Mouse (Mus musculus): ENCODE measurements at regions not wholly inside any gene's neighbourhood (a gene's known extent, or its start where the extent isn't known, plus 50 kb on each side); places are given as distances from the start of the nearest gene placed in this dataset.

DNA sequence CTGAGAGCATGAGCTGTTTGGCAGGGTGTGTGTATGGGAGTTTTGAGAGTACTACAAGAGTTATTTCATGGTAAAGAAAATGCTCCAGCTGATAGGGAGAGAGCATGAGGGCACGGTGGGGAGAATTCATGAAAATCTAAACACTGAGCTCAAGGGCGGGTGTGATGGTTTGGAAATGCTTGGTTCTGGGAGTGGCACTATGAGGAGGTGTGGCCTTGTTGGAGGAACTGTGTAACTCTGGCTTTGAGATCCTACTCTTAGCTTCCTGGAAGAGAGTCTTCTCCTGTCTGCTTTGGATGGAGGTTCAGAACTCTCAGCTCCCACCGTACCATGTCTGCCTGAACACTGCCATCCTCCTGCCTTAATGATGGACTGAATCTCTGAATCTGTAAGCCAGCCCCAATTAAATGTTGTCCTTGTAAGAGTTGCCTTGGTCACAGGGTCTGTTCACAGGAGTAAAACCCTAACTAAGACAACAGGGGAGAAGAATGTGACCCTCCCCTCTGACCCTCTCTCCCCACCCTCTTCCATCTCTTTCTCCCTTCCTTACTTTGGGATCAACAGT lies 58.7 kb upstream of the Ubash3b start:
- TF ChIP-seq GATA1 (IDR thresholded peaks at IDR 0.05; ENCODE audit: low read length): no peak
- no peak for TF ChIP-seq TAL1 (IDR thresholded peaks at IDR 0.05; ENCODE audit: low read length)
